Mouse (Mus musculus) spleen, embryonic (tissue): ENCODE results near the gene Sec11a.

Experiments used
- CTCF ChIA-PET: fragments of 350-600 bp; sonication (Branson Sonifier 250); formaldehyde crosslinking; loops from one replicate; lab custom pipeline; 2022; lab: Charles Lee

The Sec11a gene

DNA sequence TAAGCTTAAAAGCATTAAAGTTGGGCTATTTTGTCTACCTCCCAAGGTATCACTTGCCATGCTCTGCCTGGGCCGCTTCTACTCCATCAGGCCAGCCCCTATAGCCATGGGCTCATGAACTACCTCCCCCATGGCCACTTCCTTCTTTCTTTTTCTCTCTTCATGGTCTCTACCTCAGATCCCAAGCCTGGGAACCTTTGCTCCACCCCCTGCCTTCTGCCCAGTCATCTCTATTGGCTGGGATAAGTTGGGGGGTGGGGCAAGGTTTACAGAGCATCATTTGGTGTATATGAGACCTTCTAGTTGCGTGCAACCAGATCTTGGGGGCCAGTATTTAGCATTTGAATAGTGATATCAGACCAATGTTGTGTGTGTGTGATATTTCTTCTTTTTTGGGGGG is 85.1 kb downstream of the Sec11a start:
- CTCF ChIA-PET = no interaction called here

DNA sequence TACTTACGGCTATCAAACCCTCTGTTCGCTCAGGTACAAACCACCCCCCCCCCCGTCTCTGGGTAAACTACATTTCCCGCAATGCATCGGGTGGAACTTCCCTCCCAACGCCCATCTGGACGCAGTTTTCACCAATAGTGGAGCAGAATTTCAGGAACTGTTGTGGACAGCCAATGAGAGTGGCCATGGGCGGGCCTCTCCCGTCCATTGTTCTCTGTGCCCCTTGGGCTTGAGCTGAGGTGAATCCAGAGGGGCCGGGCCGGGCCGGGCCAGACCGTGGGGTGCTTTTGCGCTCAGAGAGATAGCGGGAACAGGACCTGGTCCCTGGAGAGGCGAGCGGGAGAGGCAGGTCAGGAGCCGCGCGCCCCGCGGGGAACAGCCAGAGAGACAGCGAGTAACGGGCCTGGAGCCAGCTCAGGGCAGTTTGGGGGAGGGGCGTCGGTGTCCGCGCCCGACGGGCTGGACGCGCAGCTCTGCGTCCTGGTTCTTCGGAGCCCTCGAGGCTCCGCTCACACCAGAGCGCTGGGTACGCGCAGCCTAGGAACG is 86.8 kb downstream of the Sec11a start, which contains the start of gene Zscan2:
Gene Zscan2 (plus strand): TSS at position 192 of the 546 bp plus-strand sequence.
- CTCF ChIA-PET = interaction anchor here (0.5 to 0.8 kb wide), 4 partner anchors 14 to 165 kb away, joined by 3 to 7 read pairs (median 4); no protein-coding TSS in a partner anchor

GRCm38 (mm10) chr7:80860227-80860626 is 87.4 kb downstream of the Sec11a start:
- CTCF ChIA-PET = interaction anchor here (0.6 to 0.8 kb wide), 3 partner anchors 27 to 165 kb away, joined by 3 to 7 read pairs (median 3); no protein-coding TSS in a partner anchor

DNA sequence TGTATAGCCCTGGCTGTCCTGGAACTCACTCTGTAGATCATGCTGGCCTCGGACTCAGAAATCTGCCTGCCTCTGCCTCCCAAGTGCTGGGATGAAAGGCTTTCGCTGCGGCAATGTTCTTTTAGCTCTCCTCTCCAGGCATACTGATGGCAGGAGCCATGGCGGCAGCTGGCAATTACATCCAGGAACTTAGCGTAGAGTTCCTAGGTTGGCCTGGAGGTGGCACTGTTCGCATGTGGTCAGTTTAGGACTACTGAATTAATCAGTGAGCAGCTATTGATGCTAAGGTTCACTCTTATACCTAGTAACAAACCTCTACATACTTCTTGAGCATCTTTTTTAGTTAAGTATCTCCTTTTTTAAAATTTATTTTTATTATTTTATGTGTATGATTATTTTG is 90.4 kb downstream of the Sec11a start:
- CTCF ChIA-PET = interaction anchor here (0.7 to 1.0 kb wide), 2 partner anchors 175 to 203 kb away, joined by 3 to 4 read pairs; no protein-coding TSS in a partner anchor

DNA sequence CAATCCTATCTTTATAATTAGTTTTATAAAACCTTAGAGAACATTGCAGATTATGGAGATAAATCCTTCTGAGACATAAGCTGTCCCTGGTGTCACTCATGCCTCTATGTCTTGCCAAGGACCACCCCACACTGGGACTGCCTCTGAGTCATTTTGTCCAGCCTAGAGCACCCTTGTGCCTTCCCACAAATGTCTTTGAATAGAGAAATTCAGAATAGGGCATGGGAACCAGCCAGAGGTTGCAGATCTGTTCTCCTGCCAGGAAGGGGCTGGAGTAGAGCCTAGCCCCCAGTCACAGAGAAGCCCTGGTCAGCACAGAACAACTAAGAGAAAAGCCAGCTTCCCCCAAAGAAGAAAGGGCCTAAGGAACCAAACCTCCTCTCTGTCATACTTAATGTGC is 92.3 kb downstream of the Sec11a start:
- CTCF ChIA-PET = interaction anchor here (0.6 to 0.7 kb wide), 2 partner anchors 55 to 132 kb away, joined by 5 to 6 read pairs; no protein-coding TSS in a partner anchor
